8 mouse cellular contexts compared by ENCODE assay signal in the genomic region with DNA sequence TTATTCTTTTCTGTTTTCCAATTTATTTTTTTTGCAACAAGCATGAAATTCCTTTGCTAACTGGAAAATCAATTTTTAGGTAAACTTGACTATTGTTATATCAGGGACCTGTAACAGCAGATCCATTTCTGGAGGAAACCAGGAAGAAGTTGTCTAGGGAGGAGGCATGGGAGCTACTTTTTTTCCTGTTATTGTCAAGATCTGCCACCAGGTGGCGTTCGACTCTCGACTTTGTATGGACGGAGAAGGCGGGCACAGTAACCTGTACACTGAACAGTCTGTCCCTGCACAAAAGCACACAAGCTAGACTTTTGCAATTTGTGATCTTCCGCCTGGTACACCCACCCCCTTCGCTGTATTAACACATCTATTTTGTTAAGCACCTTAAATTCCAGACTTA. TPM values are rescaled to one million over a fixed set of nuclear protein-coding genes. Genes with fewer than 3 reads are reported as not detected.
A peak's percentile ranks its signal among the peaks of the same experiment; 100 is the strongest.
DNase-seq lines count a peak whose midpoint lies in the region; ATAC-seq and TF ChIP-seq lines count a peak whose summit lies in the region.

No protein-coding gene starts in this region.

- no peaks in the 10 kb centered on the region; the same call in 1 of the 2 replicates for H3K27me3 ChIP-seq in ES-Bruce4 (ENCODE audit: control insufficient read depth, insufficient read depth, low read length, poor library complexity, severe bottlenecking)

- no peak overlapping the region for H3K4me3 ChIP-seq in ES-Bruce4 (ENCODE audit: low read depth, low read length)

- TF ChIP-seq POLR2A in ES-Bruce4 (IDR thresholded peaks at IDR 0.05; ENCODE audit: insufficient read depth, low read length), result no peak

- peak; percentile 53; the same call in 1 of the 2 replicates for ATAC-seq in frontal cortex, adult (ENCODE audit: low TSS enrichment)

- TF ChIP-seq CTCF in ES-Bruce4 (IDR thresholded peaks at IDR 0.05; ENCODE audit: low read depth, low read length), result peak; percentile 76

- H3K4me1 ChIP-seq in ES-Bruce4 (ENCODE audit: control insufficient read depth, insufficient read depth, low read length), result peaks cover 1% of the 10 kb centered on the region

- H3K36me3 ChIP-seq in ES-Bruce4 (ENCODE audit: control insufficient read depth, insufficient read depth, low read length, poor library complexity, severe bottlenecking), result no peaks in the 10 kb centered on the region

- TF ChIP-seq EP300 in ES-Bruce4 (IDR thresholded peaks at IDR 0.05; ENCODE audit: insufficient read depth, low read depth, low read length), result no peak

- H3K9ac ChIP-seq in ES-Bruce4 (ENCODE audit: low read depth, poor library complexity, severe bottlenecking), result no peak overlapping the region

- no peaks in the 10 kb centered on the region for H3K9me3 ChIP-seq in ES-Bruce4 (replicated peaks; ENCODE audit: control insufficient read depth, insufficient read depth, low read length, poor library complexity, severe bottlenecking)

- peak; percentile 61 to 81 for DNase-seq in heart, adult 18-20 months
- no peak for DNase-seq in heart, adult 11 months
- peak; percentile 62 for DNase-seq in c-Kit-positive CD71-positive TER-119-positive erythroid progenitor cells, embryonic 14.5 days (ENCODE audit: low spot score)
- peak; percentile 35 to 76 for DNase-seq in layer of hippocampus, adult 18-20 months (ENCODE audit: low spot score in 2 of 2)
- DNase-seq in lung, postnatal 4 days, result peak; percentile 39 to 72
- peak; percentile 17 for DNase-seq in spleen, adult 12 weeks (ENCODE audit: low spot score)

- H3K27ac ChIP-seq in ES-Bruce4 (ENCODE audit: insufficient read depth, low read length), result no peak overlapping the region

RNA-seq across cellular contexts. Expression of a gene that starts 4.2 kb away (rescaled TPM):
- total RNA-seq in heart, adult 18-20 months (2021), result 1 to 10 TPM; 1.1 to 1.9 TPM
- not detected in 2 replicates for polyA plus RNA-seq in ES-Bruce4 (2011; ENCODE audit: insufficient read depth, insufficient read length, low read depth, missing spikeins)
- 10 to 100 TPM; 35.2 to 36.8 TPM for total RNA-seq in layer of hippocampus, adult 18-20 months (2021)

Comparison
In these comparisons a context has a peak if more than half of its experiments do, and no peak if none do; other contexts are left out.
1. RNA of a gene that starts 4.2 kb away (total RNA-seq): 35.2 to 36.8 TPM in layer of hippocampus, adult 18-20 months; 1.1 to 1.9 TPM in heart, adult 18-20 months; every median in the first group is over 10 times any median in the second.